Mouse (Mus musculus): Measurements from ENCODE around the gene Krtdap. TPM values are rescaled to one million over a fixed set of nuclear protein-coding genes. Genes with fewer than 3 reads are reported as not detected.

Gene Krtdap
- not detected in 2 replicates for total RNA-seq (2023)

GRCm38 (mm10) chr7:30787377-30788022 lies at the start of gene Krtdap:
Gene Krtdap (plus strand): TSS chr7:30787896.

GRCm38 (mm10) chr7:30743617-30744016 lies 44.1 kb upstream of the Krtdap start, which contains the start of gene Gapdhs:
Gene Gapdhs (minus strand): TSS chr7:30743681.

GRCm38 (mm10) chr7:30751086-30751669 lies 36.5 kb upstream of the Krtdap start, which contains the start of gene Sbsn:
Gene Sbsn (plus strand): TSS chr7:30751471.

GRCm38 (mm10) chr7:30763456-30763855 lies 24.2 kb upstream of the Krtdap start, which contains the start of gene Dmkn:
Gene Dmkn (plus strand): TSS chr7:30763756.

GRCm38 (mm10) chr7:30823675-30824074 lies 36.0 kb downstream of the Krtdap start, which contains the start of gene Ffar2:
Gene Ffar2 (minus strand): TSS chr7:30823775.

Other genes with a start within 250 kb of the Krtdap start
- gene Hspb6, start 235.7 kb upstream of the Krtdap start, total RNA-seq (2023): 2.6 and 4.0 TPM in 2 replicates
- gene Proser3, start 235.6 kb upstream of the Krtdap start, total RNA-seq (2023): 2.2 and 3.3 TPM in 2 replicates
- gene Lin37, start 228.1 kb upstream of the Krtdap start, total RNA-seq (2023): 28.0 and 29.5 TPM in 2 replicates
- gene U2af1l4, start 224.6 kb upstream of the Krtdap start, total RNA-seq (2023): 38.4 and 45.2 TPM in 2 replicates
- gene Gm49396, start 224.6 kb upstream of the Krtdap start, total RNA-seq (2023): 1.3 and 2.7 TPM in 2 replicates
- gene Psenen, start 224.3 kb upstream of the Krtdap start, total RNA-seq (2023): 115 TPM in 2 replicates
- 3.5 and 6.1 TPM in 2 replicates for gene Igflr1, start 222.5 kb upstream of the Krtdap start, total RNA-seq (2023)
- 47.8 and 65.1 TPM in 2 replicates for gene Kmt2b, start 199.2 kb upstream of the Krtdap start, total RNA-seq (2023)
- gene Zbtb32, start 189.0 kb upstream of the Krtdap start, total RNA-seq (2023): 0.29 TPM in 1 of 2 replicates, not detected in the other
- gene Upk1a, start 175.0 kb upstream of the Krtdap start, total RNA-seq (2023): not detected in 2 replicates
- gene Cox6b1, start 161.7 kb upstream of the Krtdap start, total RNA-seq (2023): 220 and 238 TPM in 2 replicates
- gene Etv2, start 152.0 kb upstream of the Krtdap start, total RNA-seq (2023): not detected in 2 replicates
- gene Rbm42, start 137.6 kb upstream of the Krtdap start, total RNA-seq (2023): 88.7 and 91.5 TPM in 2 replicates
- 17.9 and 25.1 TPM in 2 replicates for gene Haus5, start 122.9 kb upstream of the Krtdap start, total RNA-seq (2023)
- gene Pmis2, start 116.3 kb upstream of the Krtdap start, total RNA-seq (2023): not detected in 2 replicates
- not detected in 2 replicates for gene 2200002J24Rik, start 89.0 kb upstream of the Krtdap start, total RNA-seq (2023)
- gene Atp4a, start 75.7 kb upstream of the Krtdap start, total RNA-seq (2023): not detected in 2 replicates
- gene Tmem147, start 58.4 kb upstream of the Krtdap start, total RNA-seq (2023): 17.2 and 23.5 TPM in 2 replicates
- not detected in 2 replicates for gene Gapdhs, start 44.2 kb upstream of the Krtdap start, total RNA-seq (2023)
- gene Sbsn, start 36.4 kb upstream of the Krtdap start, total RNA-seq (2023): 0.16 and 0.57 TPM in 2 replicates
- 2.3 and 3.3 TPM in 2 replicates for gene Dmkn, start 24.1 kb upstream of the Krtdap start, total RNA-seq (2023)
- 31.3 and 40.2 TPM in 2 replicates for gene Ffar2, start 35.9 kb downstream of the Krtdap start, total RNA-seq (2023)
- not detected in 2 replicates for gene Ffar3, start 68.3 kb downstream of the Krtdap start, total RNA-seq (2023)
- gene Ffar1, start 73.7 kb downstream of the Krtdap start, total RNA-seq (2023): not detected in 2 replicates
- 3.5 and 3.8 TPM in 2 replicates for gene Cd22, start 92.4 kb downstream of the Krtdap start, total RNA-seq (2023)
- gene Mag, start 127.0 kb downstream of the Krtdap start, total RNA-seq (2023): 1.3 and 2.4 TPM in 2 replicates
- 1.7 TPM in 1 of 2 replicates, not detected in the other for gene Hamp2, start 136.8 kb downstream of the Krtdap start, total RNA-seq (2023)
- not detected in 2 replicates for gene Hamp, start 156.1 kb downstream of the Krtdap start, total RNA-seq (2023)
- 97.9 and 113 TPM in 2 replicates for gene Usf2, start 168.9 kb downstream of the Krtdap start, total RNA-seq (2023)
- 2.4 and 2.8 TPM in 2 replicates for gene Lsr, start 185.6 kb downstream of the Krtdap start, total RNA-seq (2023)
- gene Fam187b, start 185.9 kb downstream of the Krtdap start, total RNA-seq (2023): 0.45 and 0.63 TPM in 2 replicates

Data from neutrophil, adult 65 days (primary cell).